Mouse (Mus musculus): ENCODE results near the gene Rflna.

- TF ChIP-seq CTCF (IDR thresholded peaks at IDR 0.05; ENCODE audit: low read depth): no peak
- no peak for TF ChIP-seq EP300 (optimal IDR thresholded peaks at IDR 0.05)
Observed at GRCm38 (mm10) chr5:125000756-125001250, 2.2 kb upstream of the Rflna start.

Data from stomach, postnatal 0 days (tissue).